Mouse (Mus musculus): ENCODE data around the gene Dynlt1b.
"Not testable (repeated sequence)": the region's sequence is repeated elsewhere in the genome, so short reads cannot be mapped to it uniquely, and the experiment has no call there.

GRCm38 (mm10) chr17:6441254-6441653 is 11.3 kb downstream of the Dynlt1b start:
- TF ChIP-seq MYOG (IDR thresholded peaks at IDR 0.05; ENCODE audit: control insufficient read depth, extremely low read depth, insufficient read length); CTCF (IDR thresholded peaks at IDR 0.05; ENCODE audit: control insufficient read depth, insufficient read depth, insufficient read length): not testable (repeated sequence)
